Mouse (Mus musculus) thymus, postnatal 10 days (tissue): ENCODE results near the gene Eva1a.

ENCODE experiments used
- DNase-seq, 2 experiments: peaks; one replicate each; pipeline ENCODE4 v3.0.0; 2021; ENCODE audit warnings: low spot score in 2 of 2

Eva1a gene

DNA sequence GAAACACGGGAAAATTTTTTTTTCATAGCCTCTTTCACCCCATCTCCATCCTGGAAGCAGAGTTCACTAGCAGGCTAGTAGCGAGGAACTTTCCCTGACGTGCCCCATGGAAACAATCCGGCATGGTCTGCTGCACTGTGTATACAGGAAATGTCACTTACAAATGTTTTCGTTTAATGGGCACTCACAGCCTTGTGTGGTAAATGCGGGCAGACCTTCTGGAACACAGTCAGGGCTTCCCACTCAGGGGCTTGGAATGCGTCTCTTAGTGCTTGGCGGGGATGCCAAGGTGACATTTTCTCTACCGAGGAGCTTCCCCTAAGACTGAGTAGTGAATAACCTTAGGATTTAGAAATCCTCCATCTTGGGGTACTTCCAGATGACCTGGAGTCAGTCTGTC lies 87.0 kb downstream of the Eva1a start:
- no peak for DNase-seq

GRCm38 (mm10) chr6:82129630-82130217 lies 88.9 kb downstream of the Eva1a start:
- DNase-seq, result no peak

- DNase-seq, result no peak
Observed at GRCm38 (mm10) chr6:82132876-82133591, 92.2 kb downstream of the Eva1a start.

GRCm38 (mm10) chr6:82133592-82133978 lies 92.7 kb downstream of the Eva1a start:
- no peak for DNase-seq

- no peak for DNase-seq
Observed at GRCm38 (mm10) chr6:82135959-82136712, 95.3 kb downstream of the Eva1a start.
